Mouse (Mus musculus) embryo, embryonic 10 days (tissue): ENCODE results near the gene Unc119b.
"Not testable (repeated sequence)": the region's sequence is repeated elsewhere in the genome, so short reads cannot be mapped to it uniquely, and the experiment has no call there.

ENCODE experiments used
- DNase-seq: peaks from one replicate; pipeline ENCODE4 v3.0.0-alpha.2; 2015; ENCODE audit warnings: low spot score

Gene Unc119b

DNA sequence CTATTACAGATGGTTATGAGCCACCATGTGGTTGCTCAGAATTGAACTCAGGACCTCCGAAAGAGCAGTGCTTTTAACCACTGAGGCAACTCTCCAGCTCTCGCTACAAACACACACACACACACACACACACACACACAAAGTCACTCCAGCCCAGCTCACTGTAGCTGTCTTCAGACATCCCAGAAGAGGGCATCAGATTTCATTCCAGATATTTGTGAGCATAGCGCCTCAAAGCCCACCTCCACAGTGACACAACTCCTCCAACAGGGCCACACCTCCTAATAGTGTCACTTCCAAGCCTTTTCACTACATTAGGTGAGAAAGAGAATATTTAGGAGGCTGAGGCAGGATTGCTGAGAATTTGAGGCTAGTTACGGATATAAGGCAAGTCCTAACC is 4.3 kb upstream of the Unc119b start:
- DNase-seq = no peak

GRCm38 (mm10) chr5:115133358-115134066 is 1.3 kb downstream of the Unc119b start:
- no peak for DNase-seq

GRCm38 (mm10) chr5:115132465-115132864 is 2.3 kb downstream of the Unc119b start:
- no peak for DNase-seq

DNA sequence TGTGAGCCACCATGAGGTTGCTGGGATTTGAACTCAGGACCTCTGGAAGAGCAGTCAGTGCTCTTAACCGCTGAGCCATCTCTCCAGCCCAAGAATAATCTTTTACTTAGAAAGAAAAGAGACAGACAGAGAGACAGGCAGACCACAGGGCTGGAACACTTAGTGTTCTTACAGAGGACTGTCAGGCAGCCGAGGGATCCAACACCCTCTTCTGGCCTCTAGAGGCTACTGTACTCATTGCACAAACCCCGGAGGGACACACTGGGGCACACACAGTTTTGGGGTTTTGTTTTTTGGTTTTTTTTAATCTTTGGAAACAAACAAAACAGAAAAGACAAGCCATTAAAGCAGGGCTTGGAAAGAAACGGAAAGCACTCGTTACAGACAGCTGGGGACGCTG is 5.4 kb downstream of the Unc119b start:
- no peak for DNase-seq

DNA sequence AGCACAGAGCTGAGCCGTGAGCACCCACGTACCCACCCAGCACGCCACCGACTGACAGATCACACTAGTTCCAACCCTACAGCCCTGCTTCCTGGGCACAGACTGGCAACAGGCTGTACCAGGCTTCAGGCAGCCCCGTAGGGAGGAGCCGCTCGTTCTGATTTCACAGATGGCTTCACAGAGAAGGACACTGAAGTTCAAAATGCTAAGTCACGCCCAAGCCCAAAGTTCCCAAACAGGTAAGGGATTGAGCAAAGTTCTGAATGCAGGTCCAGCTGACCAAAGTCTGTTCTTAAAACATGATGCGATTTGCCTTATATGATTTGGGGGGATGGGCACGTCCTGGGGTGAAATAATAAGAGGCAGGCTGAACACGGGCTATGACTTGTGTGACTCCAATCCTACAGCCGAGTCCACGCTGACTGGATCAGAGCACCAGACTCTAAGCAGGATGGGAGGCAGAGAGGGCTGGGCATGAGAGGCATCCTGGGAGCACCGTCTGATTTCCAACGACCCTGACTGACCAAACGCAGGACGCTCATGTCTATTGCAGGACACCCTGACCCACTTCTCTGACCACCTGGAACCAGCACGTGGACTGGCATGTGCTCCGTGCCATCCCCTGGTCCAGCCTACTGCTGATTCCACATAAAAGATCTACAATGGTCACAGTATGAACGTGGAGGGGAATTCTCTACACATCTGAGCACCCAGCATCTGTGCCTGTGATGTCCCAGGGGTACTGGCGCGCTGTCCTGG is 7.2 kb downstream of the Unc119b start:
- no peak for DNase-seq

DNA sequence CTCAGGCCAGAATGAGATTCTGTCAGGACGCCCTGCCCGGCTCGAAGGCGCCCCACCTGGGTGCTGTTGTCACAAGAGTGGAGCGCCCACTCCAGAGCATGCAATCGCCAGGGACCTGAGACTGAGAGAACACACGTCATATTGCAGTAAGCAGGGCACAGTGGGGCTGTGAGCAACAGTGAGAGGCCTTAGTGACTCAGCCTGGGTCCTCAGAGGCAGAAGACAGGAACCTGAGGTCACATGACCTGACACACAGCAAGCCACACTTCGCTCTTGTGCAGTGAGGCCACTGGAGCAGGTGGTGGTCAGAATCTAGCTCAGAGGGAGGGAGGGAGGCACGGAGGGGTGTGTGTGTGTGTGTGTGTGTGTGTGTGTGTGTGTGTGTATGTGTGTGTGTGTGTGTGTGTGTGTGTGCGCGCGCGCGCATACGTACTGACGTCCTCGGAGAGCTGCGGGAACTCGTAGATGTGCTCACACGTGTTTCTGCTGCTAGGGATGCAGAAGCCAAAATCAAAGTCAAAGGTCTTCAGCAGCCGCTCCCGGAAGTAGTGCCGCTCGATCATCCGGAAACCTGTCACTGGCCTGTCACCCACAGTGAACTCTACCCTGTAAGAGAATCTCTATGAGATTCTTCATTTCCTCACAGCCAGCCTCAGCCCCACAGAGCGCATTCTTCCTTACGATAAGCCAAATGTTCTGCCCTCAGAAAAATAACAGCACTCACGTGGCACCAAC is 8.0 kb downstream of the Unc119b start:
- no peak for DNase-seq

GRCm38 (mm10) chr5:115125211-115125871 is 9.4 kb downstream of the Unc119b start:
- peak; percentile 89 for DNase-seq

- no peak for DNase-seq
Observed at GRCm38 (mm10) chr5:115124690-115125089, 10.1 kb downstream of the Unc119b start.

GRCm38 (mm10) chr5:115120978-115121377 is 13.8 kb downstream of the Unc119b start:
- DNase-seq = no peak

- DNase-seq = peak; percentile 82
Observed at GRCm38 (mm10) chr5:115118961-115119570, 15.7 kb downstream of the Unc119b start, which contains the start of gene Acads. TSS of gene Acads (minus strand) at chr5:115119346.

- no peak for DNase-seq
Observed at GRCm38 (mm10) chr5:115117467-115117866, 17.3 kb downstream of the Unc119b start.

DNA sequence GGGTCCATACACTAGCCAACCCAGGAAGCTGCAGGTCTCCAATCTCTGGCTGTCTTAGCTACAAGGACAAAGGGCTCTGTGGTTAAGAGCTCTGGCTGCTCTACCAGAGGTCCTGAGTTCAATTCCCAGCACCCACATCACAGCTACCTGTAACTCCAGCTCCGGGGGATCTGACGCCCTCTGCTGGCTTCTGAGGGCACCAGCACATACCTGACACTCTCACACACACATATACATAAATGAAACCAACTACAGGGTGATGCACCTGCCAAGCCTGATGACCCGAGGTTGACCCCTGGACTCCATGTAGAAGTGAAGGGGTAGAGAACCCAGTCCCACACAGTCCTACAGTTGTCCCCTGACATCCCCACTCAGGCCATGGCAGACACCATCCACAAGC is 18.3 kb downstream of the Unc119b start:
- DNase-seq = no peak

DNA sequence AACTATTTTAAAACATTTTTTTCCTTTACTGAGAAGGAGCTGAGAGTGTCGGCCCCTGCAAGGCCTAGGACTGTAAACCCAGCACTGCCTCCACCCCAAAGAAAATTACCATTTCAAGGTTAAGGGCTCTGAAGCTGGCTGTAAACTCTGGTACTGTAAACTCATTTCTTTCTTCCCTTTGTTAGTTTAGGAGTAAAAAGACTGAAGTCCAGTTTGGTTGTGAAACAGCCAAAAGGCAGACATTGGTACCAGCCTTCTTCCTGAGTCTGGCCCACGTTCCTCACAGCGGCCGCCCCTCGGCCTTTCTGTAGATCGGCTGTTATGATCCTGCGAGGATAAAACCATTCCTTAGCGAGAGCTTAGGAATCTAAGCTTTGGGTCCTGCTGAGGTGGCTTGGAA is 20.3 kb downstream of the Unc119b start:
- DNase-seq = no peak

DNA sequence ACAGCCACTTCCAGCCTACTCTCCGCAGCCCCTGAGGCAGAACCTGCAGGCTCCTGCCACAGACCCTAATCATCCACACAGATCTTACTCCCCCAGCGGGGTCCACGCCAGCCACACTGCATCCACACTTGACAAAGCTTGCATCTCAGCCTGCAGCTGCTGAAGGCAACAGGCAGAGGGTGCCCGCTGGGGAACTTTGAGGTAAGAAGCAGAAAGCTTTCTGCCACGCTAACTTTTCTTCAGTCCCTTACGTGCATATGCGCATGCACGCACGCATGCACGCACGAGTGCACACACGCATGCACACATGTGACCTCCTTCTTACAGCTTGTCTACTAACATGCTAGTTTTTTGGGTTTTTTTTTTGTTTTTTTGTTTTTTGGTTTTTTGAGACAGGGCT is 21.5 kb downstream of the Unc119b start:
- no peak for DNase-seq

GRCm38 (mm10) chr5:115111156-115111555 is 23.6 kb downstream of the Unc119b start:
- no peak for DNase-seq

DNA sequence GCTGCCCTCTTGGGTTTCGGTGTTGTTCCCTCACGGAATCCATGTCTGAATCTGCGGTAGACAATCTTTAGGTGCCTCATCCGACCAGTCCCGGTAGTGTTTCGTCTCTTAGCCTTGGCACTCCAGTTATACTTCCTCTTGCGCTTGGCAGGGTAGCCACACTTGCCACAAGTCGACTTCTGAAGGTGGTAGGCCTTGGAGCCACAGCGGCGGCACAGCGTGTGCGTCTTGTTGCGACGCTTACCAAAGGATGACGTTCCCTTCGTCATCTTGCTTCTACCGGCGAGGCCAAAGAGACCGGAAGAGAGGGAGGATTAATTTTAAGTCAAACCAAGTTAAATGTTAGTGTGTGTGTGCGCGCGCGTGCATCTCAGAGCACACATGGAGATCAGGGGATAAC is 31.5 kb downstream of the Unc119b start:
- not testable (repeated sequence) for DNase-seq

- DNase-seq = no peak
Observed at GRCm38 (mm10) chr5:115102231-115102630, 32.5 kb downstream of the Unc119b start.

- no peak for DNase-seq
Observed at GRCm38 (mm10) chr5:115100473-115100872, 34.3 kb downstream of the Unc119b start.

- DNase-seq = no peak
Observed at GRCm38 (mm10) chr5:115099991-115100390, 34.8 kb downstream of the Unc119b start.

GRCm38 (mm10) chr5:115099530-115099929 is 35.2 kb downstream of the Unc119b start:
- no peak for DNase-seq

GRCm38 (mm10) chr5:115098195-115098594 is 36.6 kb downstream of the Unc119b start, which contains the start of gene Gm10401:
TSS of gene Gm10401 (minus strand) at chr5:115098295.
- DNase-seq = no peak

GRCm38 (mm10) chr5:115091776-115092175 is 43.0 kb downstream of the Unc119b start:
- DNase-seq = no peak
